Mouse (Mus musculus) kidney, postnatal 25 days (tissue): ENCODE results near the gene Wdr66.

Experiments used
- DNase-seq, 2 experiments: peaks; one replicate each; pipeline ENCODE4 v3.0.0; 2021; ENCODE audit warnings: mixed read lengths in 2 of 2

The Wdr66 gene

GRCm38 (mm10) chr5:123315219-123315866 lies 63.4 kb downstream of the Wdr66 start:
- DNase-seq: no peak

- DNase-seq: peak in 1 of 2 experiments; percentile 23
These were observed 66.1 kb downstream of the Wdr66 start for GRCm38 (mm10) chr5:123317992-123318391.

DNA sequence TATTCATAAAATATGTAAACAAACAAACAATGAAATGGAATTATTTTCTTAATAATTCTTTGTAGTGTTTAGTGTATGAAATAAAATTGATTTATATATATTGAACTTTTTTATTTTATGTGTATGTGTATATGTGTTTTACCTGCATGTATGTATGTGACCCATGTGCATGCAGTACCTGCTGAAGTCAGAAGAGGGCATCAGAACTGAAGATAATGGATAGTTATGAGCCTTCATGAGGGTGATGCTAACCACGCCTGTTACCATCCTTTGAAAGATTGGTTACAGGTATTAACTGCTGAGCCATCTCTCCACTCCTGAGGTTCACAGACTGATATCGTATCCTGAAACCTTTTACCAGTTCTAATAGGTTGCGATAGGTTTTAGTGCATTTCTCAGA lies 68.2 kb downstream of the Wdr66 start:
- peak in 1 of 2 experiments; percentile 15 for DNase-seq

DNA sequence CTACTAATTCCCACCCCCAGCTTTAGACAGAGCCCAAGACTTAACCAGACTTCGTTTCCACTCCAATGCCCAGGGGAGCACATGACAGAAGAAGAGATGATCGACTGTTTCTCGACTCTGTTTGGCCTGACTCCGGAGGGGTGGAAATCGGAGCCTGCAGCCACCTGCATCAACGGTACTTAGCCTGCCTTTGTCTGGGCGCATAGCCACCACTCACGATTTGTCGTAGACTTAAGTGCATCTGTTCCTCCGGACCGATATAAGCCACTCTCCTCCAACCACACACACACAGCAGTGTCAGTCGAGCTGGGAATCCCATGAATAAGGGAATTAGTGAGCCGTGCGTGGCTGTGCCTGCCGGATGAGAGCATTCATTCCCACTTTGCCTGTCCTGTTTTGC lies 72.3 kb downstream of the Wdr66 start:
- peak in 1 of 2 experiments; percentile 10 for DNase-seq

GRCm38 (mm10) chr5:123326006-123326750 lies 74.3 kb downstream of the Wdr66 start:
- peak; percentile 58 to 60 for DNase-seq

- peak in 1 of 2 experiments; percentile 55 for DNase-seq
These were observed 74.8 kb downstream of the Wdr66 start for GRCm38 (mm10) chr5:123326751-123327148.

DNA sequence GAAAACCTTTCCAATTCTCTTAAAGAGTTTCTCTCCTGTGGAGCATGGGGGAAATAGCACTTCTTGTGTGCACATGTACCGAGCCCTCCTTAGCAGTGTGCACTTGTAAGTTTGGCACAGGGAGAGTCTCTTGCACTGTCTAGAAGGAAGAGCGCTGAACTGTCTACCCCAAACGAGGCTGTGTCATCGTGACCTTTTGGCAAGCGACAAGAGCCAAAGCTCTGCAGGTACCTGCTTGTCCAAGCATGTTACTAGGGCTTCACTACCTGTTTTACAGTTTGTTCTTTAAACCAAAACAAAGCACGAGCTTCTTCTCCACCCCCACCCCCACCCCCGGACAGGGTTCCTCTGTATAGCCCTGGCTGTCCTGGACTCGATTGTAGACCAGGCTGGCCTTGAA lies 75.8 kb downstream of the Wdr66 start:
- peak in 1 of 2 experiments; percentile 62 for DNase-seq

GRCm38 (mm10) chr5:123333566-123333965 lies 81.7 kb downstream of the Wdr66 start:
- DNase-seq: no peak

- DNase-seq: no peak
These were observed 84.5 kb downstream of the Wdr66 start for GRCm38 (mm10) chr5:123336205-123336961.

DNA sequence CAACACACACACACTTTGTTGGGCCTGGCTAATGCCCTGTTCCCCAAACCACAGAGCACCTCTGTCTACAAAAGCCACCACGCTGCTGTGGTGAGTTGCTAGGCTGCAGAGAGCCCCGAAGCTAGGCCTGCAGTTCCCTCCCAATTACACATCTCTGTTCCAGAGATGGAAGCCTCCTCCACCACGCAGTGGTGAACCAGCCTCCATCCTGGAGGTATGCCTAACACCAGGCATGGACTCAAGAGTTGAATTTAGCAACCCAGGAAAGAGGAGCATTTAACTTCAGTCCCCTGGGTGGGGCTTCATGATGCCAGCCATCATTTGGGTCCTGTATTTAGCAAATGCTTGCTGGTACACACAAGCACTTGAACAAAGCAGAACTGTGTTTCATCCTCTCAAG lies 86.6 kb downstream of the Wdr66 start:
- DNase-seq: no peak

GRCm38 (mm10) chr5:123343707-123344627 lies 92.1 kb downstream of the Wdr66 start, which contains the start of gene Bcl7a:
Gene Bcl7a (plus strand): TSS chr5:123343834.
- DNase-seq: peak; percentile 92 to 94

- no peak for DNase-seq
These were observed 92.7 kb downstream of the Wdr66 start for GRCm38 (mm10) chr5:123344628-123344962.

DNA sequence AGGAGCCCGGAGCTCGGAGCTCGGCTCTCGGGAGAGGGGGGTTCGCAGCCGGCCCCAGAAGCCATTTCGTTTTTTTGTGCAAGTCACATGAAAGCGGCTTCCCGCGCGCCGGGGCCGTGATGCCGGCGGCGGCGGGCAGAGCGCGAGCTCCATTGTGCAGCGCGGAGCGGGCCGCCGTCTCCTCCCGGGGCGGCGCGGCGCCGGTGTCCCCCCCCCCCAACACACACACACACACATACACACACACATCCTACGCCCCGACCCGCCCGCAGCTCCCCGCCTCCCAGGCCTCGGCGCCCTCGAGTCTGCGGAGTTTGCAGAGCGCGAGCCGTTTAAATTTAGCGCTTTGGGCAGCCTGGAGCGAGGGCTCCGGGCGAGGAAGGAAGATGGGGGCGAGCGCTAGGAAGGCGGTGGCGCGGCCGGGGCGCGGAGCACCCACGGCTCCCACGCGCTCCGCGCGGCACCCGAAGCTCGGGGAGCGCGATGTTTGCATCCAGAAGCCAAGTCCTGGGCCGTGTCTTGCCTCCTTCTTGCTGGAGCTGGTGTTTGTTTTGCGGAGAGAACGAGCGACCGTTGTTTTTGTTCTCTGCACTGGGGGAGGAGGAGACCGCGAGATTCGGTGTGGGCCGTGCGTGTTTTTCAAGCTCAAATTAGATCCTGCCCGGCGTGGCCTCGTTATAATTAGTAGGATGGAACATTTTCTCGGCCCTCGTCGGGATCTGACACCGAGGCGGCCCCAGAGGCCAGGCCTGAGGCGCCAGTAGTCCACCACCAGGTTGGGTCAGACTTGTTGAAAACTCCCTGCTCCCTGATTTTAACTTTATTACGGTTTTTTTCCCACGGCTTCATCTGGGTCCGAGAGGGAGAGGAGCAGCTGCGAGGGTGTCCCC lies 93.3 kb downstream of the Wdr66 start:
- peak; percentile 66 to 84 for DNase-seq

- peak; percentile 82 to 90 for DNase-seq
These were observed 94.2 kb downstream of the Wdr66 start for GRCm38 (mm10) chr5:123345853-123346654.

GRCm38 (mm10) chr5:123346701-123347270 lies 94.9 kb downstream of the Wdr66 start:
- peak; percentile 70 to 89 for DNase-seq

DNA sequence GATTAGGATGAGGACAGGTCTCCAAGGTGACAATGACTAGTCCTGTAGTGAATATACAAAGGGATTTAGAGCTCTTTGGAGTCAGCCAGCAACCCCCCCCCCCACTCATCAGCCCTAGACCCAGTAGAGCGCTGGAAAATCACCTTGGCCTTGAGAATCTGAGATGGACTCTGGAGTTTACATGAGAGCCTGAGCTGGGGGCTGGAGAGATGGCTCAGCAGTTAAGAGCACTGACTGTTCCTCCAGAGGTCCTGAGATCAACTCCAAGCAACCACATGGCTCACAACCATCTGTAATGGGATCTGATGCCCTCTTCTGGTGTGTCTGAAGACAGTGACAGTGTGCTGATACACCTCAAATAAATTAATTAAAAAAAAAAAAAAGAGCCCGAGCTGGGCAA lies 96.1 kb downstream of the Wdr66 start:
- peak in 1 of 2 experiments; percentile 62 for DNase-seq

- DNase-seq: peak; percentile 65 to 80
These were observed 98.5 kb downstream of the Wdr66 start for GRCm38 (mm10) chr5:123350386-123350785.

GRCm38 (mm10) chr5:123355918-123356317 lies 104.0 kb downstream of the Wdr66 start:
- peak; percentile 74 to 90 for DNase-seq

- DNase-seq: peak in 1 of 2 experiments; percentile 58
These were observed 105.4 kb downstream of the Wdr66 start for GRCm38 (mm10) chr5:123357253-123357652.

GRCm38 (mm10) chr5:123359431-123359830 lies 107.5 kb downstream of the Wdr66 start:
- DNase-seq: peak; percentile 83 to 96
